Mouse (Mus musculus): ENCODE results near the gene F12. TPM values are rescaled to one million over a fixed set of nuclear protein-coding genes. Genes with fewer than 3 reads are reported as not detected.

F12 gene
- total and polyA plus RNA-seq, 3 experiments = not detected

- Histone ChIP-seq H3K27me3 (replicated peaks) (no peaks in the 10 kb centered on the region), H3K27ac (ENCODE audit: insufficient read depth, low read depth) (peak overlapping the region; percentile 84), H3K79me2 (replicated peaks; ENCODE audit: control insufficient read depth, extremely low read depth, insufficient read depth, poor library complexity, severe bottlenecking) (peaks cover 34% of the 10 kb centered on the region), H3K4me3 (replicated peaks in 1 of 3; ENCODE audit: low read depth in 2 of 3, low read length in 2 of 3, poor library complexity in 1 of 3) (peak overlapping the region in 1 of 3 experiments; percentile 14), H3K4me1 (ENCODE audit: control insufficient read depth in 1 of 2, insufficient read depth in 2 of 2) (peaks cover 26 to 52% of the 10 kb centered on the region in 2 experiments), H3K36me3 (replicated peaks in 1 of 2; ENCODE audit: control insufficient read depth in 1 of 2, insufficient read depth in 1 of 2, low read length in 1 of 2) (peaks cover 37 to 49% of the 10 kb centered on the region in 2 experiments), H3K9me3 (replicated peaks; ENCODE audit: low read length) (no peaks in the 10 kb centered on the region), H3K4me2 (ENCODE audit: insufficient read depth, low read depth, poor library complexity, severe bottlenecking) (peak overlapping the region; percentile 43), H3K9ac (ENCODE audit: insufficient read depth, low read depth) (peak overlapping the region; percentile 10; the same call in 1 of the 2 replicates)
- in situ Hi-C loops (cut with MboI; ENCODE audit: low pct_ligation_motif_present, low pct_unique_long_range_greater_than_20kb, low sequenced_read_pairs) = no loop called here
- dilution Hi-C loops (cut with MboI; ENCODE audit: extremely low pct_ligation_motif_present, extremely low pct_unique_long_range_greater_than_20kb, low sequenced_read_pairs) = no loop called here
- TF ChIP-seq MAFK (IDR thresholded peaks at IDR 0.05; ENCODE audit: insufficient replicate concordance, low read length) = no peak
- TF ChIP-seq CHD1 (IDR thresholded peaks at IDR 0.05; ENCODE audit: low read depth, low read length) = no peak
- no peak for TF ChIP-seq ZNF384 (IDR thresholded peaks at IDR 0.05; ENCODE audit: low read depth, low read length)
- peak; percentile 4; the same call in 1 of the 2 replicates for TF ChIP-seq ELF1 (IDR thresholded peaks at IDR 0.05; ENCODE audit: low read depth, low read length)
- TF ChIP-seq KAT2A (IDR thresholded peaks at IDR 0.05; ENCODE audit: insufficient replicate concordance, low read length) = no peak
- no peak for TF ChIP-seq BHLHE40 (IDR thresholded peaks at IDR 0.05; ENCODE audit: low read depth, low read length)
- no peak for TF ChIP-seq GABPA (IDR thresholded peaks at IDR 0.05; ENCODE audit: insufficient replicate concordance, low read depth, low read length)
- 0 out of 2 replicates have a peak, but pooled peaks have one; percentile 42 for TF ChIP-seq RCOR1 (conservative IDR thresholded peaks at IDR 0.05; ENCODE audit: low read depth, low read length)
- TF ChIP-seq MYC (IDR thresholded peaks at IDR 0.05; ENCODE audit: low read depth, low read length) = 0 out of 2 replicates have a peak, but pooled peaks have one; percentile 8
- no peak; a peak in 1 of 4 replicates for TF ChIP-seq CTCF (conservative IDR thresholded peaks at IDR 0.05 in 1 of 2, IDR thresholded peaks at IDR 0.05 in 1 of 2; ENCODE audit: low read depth in 2 of 2, low read length in 2 of 2)
- TF ChIP-seq JUN (IDR thresholded peaks at IDR 0.05; ENCODE audit: insufficient read depth, low read depth, low read length) = no peak
- no peak for TF ChIP-seq EP300 (IDR thresholded peaks at IDR 0.05; ENCODE audit: low read length)
- TF ChIP-seq RAD21 (IDR thresholded peaks at IDR 0.05; ENCODE audit: low read depth, low read length) = no peak; the same call in none of the 2 replicates
- no peak for TF ChIP-seq ZMIZ1 (IDR thresholded peaks at IDR 0.05; ENCODE audit: low read depth, low read length)
- no peak for TF ChIP-seq USF2 (conservative IDR thresholded peaks at IDR 0.05; ENCODE audit: low read depth, low read length)
- TF ChIP-seq CHD2 (IDR thresholded peaks at IDR 0.05; ENCODE audit: low read length) = 0 out of 2 replicates have a peak, but pooled peaks have one; percentile 50
- DNase-seq (ENCODE audit: extremely low read depth) = peak; percentile 53
Measured at GRCm38 (mm10) chr13:55449205-55449604, 22.6 kb upstream of the F12 start.

- DNase-seq (ENCODE audit: extremely low read depth) = no peak
- no peaks in the 10 kb centered on the region for H3K9me3 ChIP-seq (replicated peaks; ENCODE audit: low read length)
- peaks cover 30 to 55% of the 10 kb centered on the region in 2 experiments for H3K4me1 ChIP-seq (ENCODE audit: control insufficient read depth in 1 of 2, insufficient read depth in 2 of 2)
- dilution Hi-C loops (cut with MboI; ENCODE audit: extremely low pct_ligation_motif_present, extremely low pct_unique_long_range_greater_than_20kb, low sequenced_read_pairs) = no loop called here
- H3K79me2 ChIP-seq (replicated peaks; ENCODE audit: control insufficient read depth, extremely low read depth, insufficient read depth, poor library complexity, severe bottlenecking) = peaks cover 34% of the 10 kb centered on the region
- peak overlapping the region; percentile 83 for H3K4me2 ChIP-seq (ENCODE audit: insufficient read depth, low read depth, poor library complexity, severe bottlenecking)
- peak overlapping the region; percentile 80 for H3K27ac ChIP-seq (ENCODE audit: insufficient read depth, low read depth)
- peak overlapping the region; percentile 26 to 30 (median 27) for H3K4me3 ChIP-seq (replicated peaks in 1 of 3; ENCODE audit: low read depth in 2 of 3, low read length in 2 of 3, poor library complexity in 1 of 3)
- TF ChIP-seq CTCF (conservative IDR thresholded peaks at IDR 0.05 in 1 of 2, IDR thresholded peaks at IDR 0.05 in 1 of 2; ENCODE audit: low read depth in 2 of 2, low read length in 2 of 2) (no peak), RAD21 (IDR thresholded peaks at IDR 0.05; ENCODE audit: low read depth, low read length) (no peak), ZMIZ1 (IDR thresholded peaks at IDR 0.05; ENCODE audit: low read depth, low read length) (no peak), POLR2A (IDR thresholded peaks at IDR 0.05; ENCODE audit: low read depth, low read length) (no peak), SIN3A (IDR thresholded peaks at IDR 0.05; ENCODE audit: low read length) (no peak; the same call in 1 of the 2 replicates), IRF4 (IDR thresholded peaks at IDR 0.05; ENCODE audit: low read depth, low read length) (no peak), MYC (IDR thresholded peaks at IDR 0.05; ENCODE audit: low read depth, low read length) (no peak), NELFE (IDR thresholded peaks at IDR 0.05; ENCODE audit: low read depth, low read length) (no peak), PAX5 (IDR thresholded peaks at IDR 0.05; ENCODE audit: low read length) (no peak), ZNF384 (IDR thresholded peaks at IDR 0.05; ENCODE audit: low read depth, low read length) (no peak), MXI1 (IDR thresholded peaks at IDR 0.05; ENCODE audit: low read depth, low read length) (no peak), TBP (conservative IDR thresholded peaks at IDR 0.05; ENCODE audit: low read depth, low read length) (no peak), MEF2A (IDR thresholded peaks at IDR 0.05; ENCODE audit: borderline replicate concordance, low read depth, low read length) (no peak), JUND (conservative IDR thresholded peaks at IDR 0.05; ENCODE audit: low read depth, low read length) (no peak), ZKSCAN1 (IDR thresholded peaks at IDR 0.05; ENCODE audit: borderline replicate concordance, low read depth, low read length) (no peak), E2F4 (IDR thresholded peaks at IDR 0.05; ENCODE audit: insufficient replicate concordance, low read depth, low read length) (no peak), NRF1 (IDR thresholded peaks at IDR 0.05; ENCODE audit: low read depth, low read length) (no peak), EP300 (IDR thresholded peaks at IDR 0.05; ENCODE audit: low read length) (no peak), POLR2AphosphoS2 (IDR thresholded peaks at IDR 0.05; ENCODE audit: low read depth, low read length) (no peak), GABPA (IDR thresholded peaks at IDR 0.05; ENCODE audit: insufficient replicate concordance, low read depth, low read length) (no peak)
- H3K27me3 ChIP-seq (replicated peaks) = no peaks in the 10 kb centered on the region
- in situ Hi-C loops (cut with MboI; ENCODE audit: low pct_ligation_motif_present, low pct_unique_long_range_greater_than_20kb, low sequenced_read_pairs) = no loop called here
- peak overlapping the region; percentile 22; the same call in 1 of the 2 replicates for H3K9ac ChIP-seq (ENCODE audit: insufficient read depth, low read depth)
- peaks cover 28 to 38% of the 10 kb centered on the region in 2 experiments for H3K36me3 ChIP-seq (replicated peaks in 1 of 2; ENCODE audit: control insufficient read depth in 1 of 2, insufficient read depth in 1 of 2, low read length in 1 of 2)
Measured at GRCm38 (mm10) chr13:55448131-55448530, 21.5 kb upstream of the F12 start.

Measured in CH12.LX (cell line).